Mouse (Mus musculus): ENCODE data around the gene Llgl1.

The Llgl1 gene

GRCm38 (mm10) chr11:60699524-60700075 is at the start of gene Llgl1:
TSS of gene Llgl1 (plus strand) at chr11:60699723.
- DNase-seq (ENCODE audit: low read depth) = peak; percentile 95

DNA sequence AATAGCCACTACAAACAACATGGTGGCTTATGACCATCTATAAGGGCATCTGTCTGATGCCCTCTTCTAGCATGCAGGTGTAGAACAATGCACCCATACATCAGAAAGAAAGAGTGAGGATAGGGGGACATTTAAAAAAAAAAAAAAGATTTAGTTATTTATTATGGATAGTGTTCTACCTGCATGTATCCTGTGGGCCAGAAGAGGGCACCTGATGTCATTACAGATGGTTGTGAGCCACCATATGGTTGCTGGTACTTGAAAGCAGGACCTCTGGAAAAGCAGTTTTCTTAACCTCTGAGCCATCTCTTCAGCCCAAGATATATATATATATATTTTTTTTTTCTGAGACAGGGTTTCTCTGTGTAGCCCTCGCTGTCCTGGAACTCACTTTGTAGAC is 3.4 kb upstream of the Llgl1 start:
- no peak for DNase-seq (ENCODE audit: low read depth)

GRCm38 (mm10) chr11:60697561-60697960 is 2.0 kb upstream of the Llgl1 start:
- peak; percentile 68 for DNase-seq (ENCODE audit: low read depth)

- DNase-seq (ENCODE audit: low read depth) = peak; percentile 75
Observed at GRCm38 (mm10) chr11:60698806-60699523, 558 bp upstream of the Llgl1 start.

DNA sequence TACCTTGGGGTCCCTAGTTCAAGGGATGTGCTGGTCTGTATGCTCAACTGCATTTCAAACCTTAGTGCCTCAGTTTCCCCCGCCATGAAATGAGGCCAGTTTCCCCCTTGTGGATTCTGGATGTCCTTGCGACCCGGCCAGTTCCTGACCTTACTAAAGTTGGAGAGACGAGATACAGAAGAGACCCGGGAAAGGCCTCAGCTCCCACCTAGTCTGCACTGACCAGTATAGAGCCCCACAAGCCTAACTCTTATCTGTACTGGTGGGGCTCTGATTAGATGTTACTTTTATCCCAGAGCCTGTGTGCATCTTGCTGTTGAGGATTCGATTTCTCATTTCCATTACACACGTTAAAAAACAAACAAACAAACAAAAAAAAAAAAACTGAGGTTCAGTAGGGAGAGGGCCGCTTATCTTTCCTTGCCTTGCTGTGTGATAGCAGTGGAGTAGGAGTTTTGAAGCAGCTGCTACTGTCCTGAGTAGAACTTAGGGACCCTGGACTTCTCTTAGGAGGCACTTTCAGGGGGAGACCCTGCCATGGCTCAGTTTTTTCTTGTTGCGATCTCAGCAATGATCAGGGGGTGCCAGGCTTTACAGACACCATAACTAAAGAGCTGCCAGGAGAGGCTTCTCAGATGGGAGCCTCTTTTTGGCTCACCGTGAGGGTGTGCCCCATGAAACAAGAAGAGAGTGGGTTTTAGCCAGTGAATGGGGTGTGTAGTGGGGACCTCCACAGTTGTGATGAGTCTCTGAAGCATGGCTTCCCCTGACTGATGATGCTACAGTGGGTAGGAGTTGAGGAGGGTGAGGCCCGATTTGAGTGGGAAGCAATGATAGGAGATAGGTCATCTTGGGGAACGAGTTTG is 1.0 kb downstream of the Llgl1 start:
- no peak for DNase-seq (ENCODE audit: low read depth)

GRCm38 (mm10) chr11:60701611-60702010 is 2.1 kb downstream of the Llgl1 start:
- DNase-seq (ENCODE audit: low read depth) = no peak

DNA sequence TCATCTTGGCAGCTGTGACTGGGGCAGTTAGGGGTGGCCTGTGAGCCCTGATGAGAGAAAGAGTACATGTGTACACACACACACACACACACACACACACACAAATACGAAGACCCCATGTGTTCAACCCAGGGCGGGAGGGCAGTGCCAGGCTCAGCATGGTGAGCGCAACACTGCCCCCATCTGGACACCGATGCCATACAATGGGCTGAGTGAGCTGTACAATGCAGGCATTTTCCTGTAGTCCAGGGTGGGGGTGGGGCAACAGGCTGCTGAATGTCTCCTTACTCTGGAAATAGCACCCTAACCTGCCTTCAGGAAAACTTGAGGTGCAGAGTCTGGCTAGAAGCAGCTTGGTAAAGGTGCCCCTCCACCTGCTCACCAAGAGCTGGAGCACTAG is 3.6 kb downstream of the Llgl1 start:
- DNase-seq (ENCODE audit: low read depth) = peak; percentile 75

GRCm38 (mm10) chr11:60704023-60704880 is 4.7 kb downstream of the Llgl1 start:
- no peak for DNase-seq (ENCODE audit: low read depth)

DNA sequence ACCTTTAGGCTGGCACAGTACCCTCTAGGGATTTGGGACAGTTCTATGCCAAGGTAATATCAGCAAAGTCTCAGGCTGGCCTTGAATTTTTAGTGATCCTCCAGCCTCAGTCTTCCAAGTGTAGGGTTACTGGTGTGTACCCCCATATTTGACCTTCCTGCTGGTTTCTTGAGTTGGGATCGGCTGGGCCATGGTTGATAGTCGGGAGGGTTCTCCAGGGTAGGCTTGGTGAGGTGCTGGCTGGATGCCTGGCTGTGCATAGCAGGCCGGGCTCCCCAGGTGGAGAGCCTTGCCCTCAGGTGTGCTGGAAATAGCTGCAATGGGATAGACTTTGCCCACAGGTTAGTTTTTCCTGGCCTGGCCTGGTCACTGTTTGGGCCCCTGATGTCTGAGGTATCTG is 5.7 kb downstream of the Llgl1 start:
- DNase-seq (ENCODE audit: low read depth) = no peak

DNA sequence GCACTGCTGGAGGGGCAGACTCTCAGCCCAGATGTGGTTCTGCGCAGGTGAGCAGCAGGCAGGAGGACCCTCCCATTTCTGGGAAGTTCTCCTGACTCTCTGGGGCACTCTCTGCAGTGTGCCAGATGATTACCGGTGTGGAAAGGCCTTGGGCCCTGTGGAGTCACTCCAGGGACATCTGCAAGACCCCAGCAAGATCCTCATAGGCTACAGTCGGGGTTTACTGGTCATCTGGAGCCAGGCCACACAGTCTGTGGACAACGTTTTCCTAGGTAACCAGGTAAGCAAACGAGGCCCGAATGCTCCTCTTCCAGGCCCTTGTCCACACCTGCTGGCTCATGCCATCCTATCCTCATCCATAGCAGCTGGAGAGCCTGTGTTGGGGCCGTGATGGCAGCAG is 6.6 kb downstream of the Llgl1 start:
- DNase-seq (ENCODE audit: low read depth) = no peak

GRCm38 (mm10) chr11:60706696-60707480 is 7.4 kb downstream of the Llgl1 start:
- no peak for DNase-seq (ENCODE audit: low read depth)

DNA sequence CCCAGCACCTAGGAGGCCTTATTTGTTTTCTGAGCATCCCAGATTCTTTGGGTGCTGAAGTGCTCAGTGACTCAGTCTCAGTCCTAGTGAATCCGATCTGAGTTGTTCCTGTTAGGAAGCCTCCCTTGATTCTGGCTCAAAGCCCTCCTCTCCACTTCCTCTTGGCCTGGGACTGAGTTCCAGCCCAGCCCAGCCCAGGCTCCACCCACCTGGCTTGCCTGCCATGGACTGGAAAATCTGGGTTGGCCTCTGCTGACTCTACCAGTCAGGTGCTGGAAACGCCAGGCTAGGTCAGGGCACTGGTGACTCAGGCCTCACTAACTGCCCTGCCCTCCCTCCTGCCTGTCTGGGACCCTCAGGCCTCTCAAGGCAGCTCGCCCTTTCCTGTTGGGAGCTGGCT is 8.1 kb downstream of the Llgl1 start:
- DNase-seq (ENCODE audit: low read depth) = peak; percentile 97

GRCm38 (mm10) chr11:60708631-60709030 is 9.1 kb downstream of the Llgl1 start:
- DNase-seq (ENCODE audit: low read depth) = no peak

- no peak for DNase-seq (ENCODE audit: low read depth)
Observed at GRCm38 (mm10) chr11:60709481-60710465, 10.2 kb downstream of the Llgl1 start.

DNA sequence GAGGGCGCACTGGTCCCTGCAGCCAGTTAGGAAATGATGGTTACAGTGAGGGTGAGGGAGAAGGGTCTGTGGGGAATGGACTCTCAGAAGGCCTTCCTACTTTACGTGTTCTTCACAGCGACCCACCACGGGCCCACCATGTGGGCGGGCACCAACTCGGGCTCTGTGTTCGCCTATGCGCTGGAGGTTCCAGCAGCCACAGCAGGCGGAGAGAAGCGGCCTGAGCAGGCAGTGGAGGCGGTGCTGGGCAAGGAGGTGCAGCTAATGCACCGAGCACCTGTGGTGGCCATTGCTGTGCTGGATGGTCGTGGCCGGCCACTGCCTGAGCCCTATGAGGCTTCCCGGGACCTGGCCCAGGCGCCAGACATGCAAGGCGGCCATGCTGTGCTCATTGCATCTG is 11.7 kb downstream of the Llgl1 start:
- DNase-seq (ENCODE audit: low read depth) = no peak

DNA sequence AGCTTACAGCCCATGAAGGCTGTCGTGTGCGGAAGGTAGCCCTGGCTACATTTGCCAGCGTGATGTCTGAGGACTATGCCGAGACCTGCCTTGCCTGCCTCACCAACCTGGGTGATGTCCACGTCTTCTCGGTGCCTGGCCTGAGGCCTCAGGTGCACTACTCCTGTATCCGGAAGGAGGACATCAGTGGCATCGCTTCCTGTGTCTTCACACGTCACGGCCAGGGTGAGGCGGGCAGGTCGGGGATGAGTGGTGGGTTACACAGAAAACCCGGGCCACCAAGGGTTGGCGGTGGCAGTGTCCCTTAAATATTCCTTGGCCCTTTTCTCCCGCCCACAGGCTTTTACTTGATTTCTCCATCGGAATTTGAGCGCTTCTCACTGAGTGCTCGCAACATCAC is 12.5 kb downstream of the Llgl1 start:
- no peak for DNase-seq (ENCODE audit: low read depth)

DNA sequence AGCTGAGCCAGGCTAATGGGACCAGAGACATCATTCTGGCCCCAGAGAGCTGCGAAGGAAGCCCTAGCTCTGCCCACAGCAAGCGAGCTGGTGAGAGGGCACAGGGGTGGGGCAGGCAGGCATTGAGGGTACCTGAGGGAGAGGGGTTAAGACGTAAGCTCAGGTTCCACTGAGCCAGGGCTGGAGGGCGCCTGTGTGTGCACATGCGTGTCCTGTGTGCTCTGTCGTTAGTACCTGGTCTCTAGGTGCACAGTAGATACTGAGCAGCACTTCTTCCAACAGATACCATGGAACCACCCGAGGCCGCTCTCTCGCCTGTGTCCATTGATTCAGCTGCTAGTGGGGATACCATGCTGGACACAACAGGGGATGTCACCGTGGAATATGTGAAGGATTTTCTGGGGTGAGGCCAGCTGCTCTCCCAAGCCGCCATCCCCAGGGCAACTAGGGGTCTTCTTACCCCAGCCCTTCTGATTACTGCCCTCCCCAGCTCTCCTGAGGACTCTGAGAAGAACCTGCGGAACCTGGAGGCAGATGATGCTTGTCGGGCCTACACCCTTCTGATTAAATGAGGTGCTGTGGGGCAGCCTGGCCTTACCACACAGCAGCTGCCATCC is 13.2 kb downstream of the Llgl1 start:
- DNase-seq (ENCODE audit: low read depth) = no peak

DNA sequence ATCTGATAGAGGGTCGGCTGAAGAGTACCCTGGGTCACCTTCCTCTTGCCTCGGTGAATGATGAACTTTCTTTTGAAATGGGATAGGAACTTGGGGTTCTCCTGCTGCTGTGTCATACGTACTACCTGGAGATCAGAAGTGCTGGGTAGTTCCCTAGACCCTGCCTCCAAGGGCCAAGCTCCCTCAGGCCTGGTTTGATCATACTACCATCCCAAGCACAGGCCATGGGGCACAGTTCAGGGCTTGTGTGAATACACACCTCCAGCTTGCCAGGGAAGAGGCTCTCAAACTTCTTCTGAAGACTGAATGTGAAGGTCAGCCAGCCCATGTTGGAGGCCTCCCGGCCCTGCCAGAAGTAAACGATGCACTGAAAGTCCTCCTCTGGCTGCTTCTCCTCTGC is 16.3 kb downstream of the Llgl1 start:
- DNase-seq (ENCODE audit: low read depth) = no peak

DNA sequence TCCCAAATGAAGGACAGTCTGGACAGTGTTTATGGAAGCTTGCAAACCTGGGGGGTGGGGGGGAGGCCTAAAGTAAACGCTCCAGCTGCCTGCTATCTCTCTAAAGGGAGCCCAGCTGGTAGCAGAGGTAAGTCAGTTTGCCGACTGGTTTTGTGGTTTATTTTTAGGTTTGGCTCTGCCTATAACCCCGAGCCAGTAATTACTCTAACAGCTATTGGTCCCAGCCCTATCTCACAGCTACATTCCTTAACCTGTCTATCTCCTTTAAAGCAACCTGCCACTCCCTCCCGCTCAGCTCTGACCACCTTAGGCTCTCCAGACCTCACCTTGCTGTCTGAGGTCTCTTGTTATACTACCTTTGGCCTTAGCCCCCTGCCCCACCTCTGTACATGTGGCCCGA is 19.7 kb downstream of the Llgl1 start:
- no peak for DNase-seq (ENCODE audit: low read depth)
